Mouse (Mus musculus): Measurements from ENCODE around the gene Medag. TPM values are rescaled to one million over a fixed set of nuclear protein-coding genes. Genes with fewer than 3 reads are reported as not detected.

The Medag gene
- polyA plus RNA-seq, 1 experiment from 2014 or later: 0.35 TPM

GRCm38 (mm10) chr5:149375074-149375888 is 36.3 kb upstream of the Medag start:
- no peak overlapping the region for H3K9ac ChIP-seq
- H3K36me3 ChIP-seq: no peaks in the 10 kb centered on the region
- H3K4me1 ChIP-seq: peaks cover 32% of the 10 kb centered on the region
- no peaks in the 10 kb centered on the region for H3K9me3 ChIP-seq (replicated peaks)
- no peak overlapping the region for H3K27ac ChIP-seq
- peaks cover 6% of the 10 kb centered on the region; the same call in 1 of the 2 replicates for H3K27me3 ChIP-seq (replicated peaks)
- no peak for ATAC-seq
- 0 out of 2 replicates have a peak overlapping the region, but pooled peaks have one; percentile 8 for H3K4me2 ChIP-seq
- no peak overlapping the region for H3K4me3 ChIP-seq
- 47% methylated on average over 14 of the region's 14 CpGs for WGBS (ENCODE audit: insufficient replicate concordance)

GRCm38 (mm10) chr5:149375889-149376212 is 35.7 kb upstream of the Medag start:
- peaks cover 32% of the 10 kb centered on the region for H3K4me1 ChIP-seq
- H3K27ac ChIP-seq: no peak overlapping the region
- WGBS (ENCODE audit: insufficient replicate concordance): under 1% methylated on average over 8 of the region's 8 CpGs

GRCm38 (mm10) chr5:149376367-149376766 is 35.2 kb upstream of the Medag start:
- Histone ChIP-seq H3K27me3 (replicated peaks) (peaks cover 6% of the 10 kb centered on the region; the same call in 1 of the 2 replicates), H3K4me2 (no peak overlapping the region), H3K4me3 (no peak overlapping the region), H3K4me1 (peaks cover 32% of the 10 kb centered on the region), H3K36me3 (no peaks in the 10 kb centered on the region), H3K27ac (no peak overlapping the region), H3K9ac (no peak overlapping the region), H3K9me3 (replicated peaks) (no peaks in the 10 kb centered on the region)
- 56% methylated on average over 7 of the region's 7 CpGs for WGBS (ENCODE audit: insufficient replicate concordance)
- no peak for ATAC-seq

More at GRCm38 (mm10) chr5:149375889-149376212, 35.7 kb upstream of the Medag start:
- Histone ChIP-seq H3K9ac (no peak overlapping the region), H3K27me3 (replicated peaks) (peaks cover 6% of the 10 kb centered on the region; the same call in 1 of the 2 replicates), H3K4me3 (no peak overlapping the region), H3K4me2 (0 out of 2 replicates have a peak overlapping the region, but pooled peaks have one; percentile 8), H3K36me3 (no peaks in the 10 kb centered on the region), H3K9me3 (replicated peaks) (no peaks in the 10 kb centered on the region)
- peak; percentile 60 for ATAC-seq

GRCm38 (mm10) chr5:149377253-149377652 is 34.3 kb upstream of the Medag start:
- Histone ChIP-seq H3K36me3 (no peaks in the 10 kb centered on the region), H3K9ac (no peak overlapping the region), H3K9me3 (replicated peaks) (no peaks in the 10 kb centered on the region), H3K4me2 (no peak overlapping the region), H3K4me1 (peaks cover 41% of the 10 kb centered on the region), H3K4me3 (no peak overlapping the region), H3K27ac (no peak overlapping the region), H3K27me3 (replicated peaks) (peaks cover 6% of the 10 kb centered on the region; the same call in 1 of the 2 replicates)
- WGBS (ENCODE audit: insufficient replicate concordance): 24% methylated on average over 6 of the region's 6 CpGs
- ATAC-seq: no peak

- WGBS (ENCODE audit: insufficient replicate concordance): 53% methylated on average over 7 of the region's 7 CpGs
These were observed 33.0 kb upstream of the Medag start for GRCm38 (mm10) chr5:149378566-149378965.

GRCm38 (mm10) chr5:149379131-149379784 is 32.3 kb upstream of the Medag start:
- 82% methylated on average over 16 of the region's 16 CpGs for WGBS (ENCODE audit: insufficient replicate concordance)
- no peak overlapping the region for H3K27ac ChIP-seq
- no peaks in the 10 kb centered on the region for H3K9me3 ChIP-seq (replicated peaks)
- H3K4me1 ChIP-seq: peaks cover 31% of the 10 kb centered on the region
- no peak overlapping the region for H3K4me2 ChIP-seq
- H3K27me3 ChIP-seq (replicated peaks): 0 out of 2 replicates have a peak, but pooled peaks cover 3% of the 10 kb centered on the region
- ATAC-seq: no peak
- no peak overlapping the region for H3K9ac ChIP-seq
- H3K36me3 ChIP-seq: no peaks in the 10 kb centered on the region
- H3K4me3 ChIP-seq: no peak overlapping the region

More at GRCm38 (mm10) chr5:149378566-149378965, 33.0 kb upstream of the Medag start:
- H3K9ac ChIP-seq: no peak overlapping the region
- ATAC-seq: no peak
- 0 out of 2 replicates have a peak, but pooled peaks cover 3% of the 10 kb centered on the region for H3K27me3 ChIP-seq (replicated peaks)
- H3K36me3 ChIP-seq: no peaks in the 10 kb centered on the region
- no peak overlapping the region for H3K27ac ChIP-seq
- no peaks in the 10 kb centered on the region for H3K9me3 ChIP-seq (replicated peaks)
- peaks cover 36% of the 10 kb centered on the region for H3K4me1 ChIP-seq
- H3K4me3 ChIP-seq: no peak overlapping the region
- no peak overlapping the region for H3K4me2 ChIP-seq

GRCm38 (mm10) chr5:149379861-149380260 is 31.7 kb upstream of the Medag start:
- ATAC-seq: no peak
- no peak overlapping the region for H3K4me2 ChIP-seq
- no peak overlapping the region for H3K27ac ChIP-seq
- H3K9me3 ChIP-seq (replicated peaks): no peaks in the 10 kb centered on the region
- 0 out of 2 replicates have a peak, but pooled peaks cover 3% of the 10 kb centered on the region for H3K27me3 ChIP-seq (replicated peaks)
- no peak overlapping the region for H3K9ac ChIP-seq
- H3K4me1 ChIP-seq: peaks cover 31% of the 10 kb centered on the region
- 77% methylated on average over 8 of the region's 8 CpGs for WGBS (ENCODE audit: insufficient replicate concordance)
- H3K4me3 ChIP-seq: no peak overlapping the region
- no peaks in the 10 kb centered on the region for H3K36me3 ChIP-seq

- no peaks in the 10 kb centered on the region for H3K27me3 ChIP-seq (replicated peaks)
- H3K9me3 ChIP-seq (replicated peaks): no peaks in the 10 kb centered on the region
- H3K4me1 ChIP-seq: peaks cover 29% of the 10 kb centered on the region
- H3K4me3 ChIP-seq: no peak overlapping the region
- 49% methylated on average over 8 of the region's 8 CpGs for WGBS (ENCODE audit: insufficient replicate concordance)
- H3K4me2 ChIP-seq: no peak overlapping the region
- H3K9ac ChIP-seq: no peak overlapping the region
- no peak for ATAC-seq
- no peaks in the 10 kb centered on the region for H3K36me3 ChIP-seq
- H3K27ac ChIP-seq: no peak overlapping the region
These were observed 31.1 kb upstream of the Medag start for GRCm38 (mm10) chr5:149380388-149380916.

GRCm38 (mm10) chr5:149381948-149382347 is 29.6 kb upstream of the Medag start:
- 61% methylated on average over 4 of the region's 4 CpGs for WGBS (ENCODE audit: insufficient replicate concordance)
- no peak overlapping the region for H3K4me3 ChIP-seq
- no peaks in the 10 kb centered on the region for H3K36me3 ChIP-seq

GRCm38 (mm10) chr5:149382601-149383000 is 28.9 kb upstream of the Medag start:
- H3K4me3 ChIP-seq: no peak overlapping the region
- no peaks in the 10 kb centered on the region for H3K9me3 ChIP-seq (replicated peaks)
- H3K4me1 ChIP-seq: peaks cover 14% of the 10 kb centered on the region
- H3K9ac ChIP-seq: no peak overlapping the region
- no peak for ATAC-seq
- no peak overlapping the region for H3K4me2 ChIP-seq
- no peak overlapping the region for H3K27ac ChIP-seq
- no peaks in the 10 kb centered on the region for H3K27me3 ChIP-seq (replicated peaks)
- H3K36me3 ChIP-seq: no peaks in the 10 kb centered on the region
- 67% methylated on average over 5 of the region's 5 CpGs for WGBS (ENCODE audit: insufficient replicate concordance)

More at GRCm38 (mm10) chr5:149381948-149382347, 29.6 kb upstream of the Medag start:
- Histone ChIP-seq H3K4me2 (no peak overlapping the region), H3K9ac (no peak overlapping the region), H3K4me1 (peaks cover 19% of the 10 kb centered on the region), H3K27ac (no peak overlapping the region), H3K9me3 (replicated peaks) (no peaks in the 10 kb centered on the region), H3K27me3 (replicated peaks) (no peaks in the 10 kb centered on the region)
- ATAC-seq: no peak

GRCm38 (mm10) chr5:149385228-149385961 is 26.2 kb upstream of the Medag start:
- peaks cover 9% of the 10 kb centered on the region for H3K4me1 ChIP-seq
- H3K36me3 ChIP-seq: no peaks in the 10 kb centered on the region
- WGBS (ENCODE audit: insufficient replicate concordance): 67% methylated on average over 7 of the region's 7 CpGs
- H3K27ac ChIP-seq: no peak overlapping the region
- H3K9me3 ChIP-seq (replicated peaks): no peaks in the 10 kb centered on the region
- no peak for ATAC-seq
- no peak overlapping the region for H3K4me2 ChIP-seq
- no peaks in the 10 kb centered on the region for H3K27me3 ChIP-seq (replicated peaks)
- no peak overlapping the region for H3K4me3 ChIP-seq
- H3K9ac ChIP-seq: no peak overlapping the region

Measured in liver, embryonic 12.5 days (tissue).